Mouse (Mus musculus): Measurements from ENCODE around the gene Rfc4.

GRCm38 (mm10) chr16:23144326-23144725 lies 16.8 kb upstream of the Rfc4 start:
- TF ChIP-seq CTCF (IDR thresholded peaks at IDR 0.05; ENCODE audit: low read depth, low read length) (no peak), POLR2A (IDR thresholded peaks at IDR 0.05; ENCODE audit: extremely low read depth, insufficient read depth, low read length) (no peak)
